Comparison of ENCODE assay signal across 8 mouse cellular contexts in genomic region chr11:101928030-101928762, GRCm38 (mm10). TPM values are rescaled to one million over a fixed set of nuclear protein-coding genes. Genes with fewer than 3 reads are reported as not detected.
DNase-seq lines count a peak whose midpoint lies in the region; ATAC-seq and TF ChIP-seq lines count a peak whose summit lies in the region.
"Had no signal": no experiment of that assay in that cellular context is flagged by ENCODE, and none has a peak within 500 bp of the region (broad histone marks: within the 10 kb centered on the region; RNA-seq: fewer than 3 reads in every experiment).

No protein-coding gene starts in this region.

- no peak overlapping the region for H3K4me2 ChIP-seq in liver, postnatal 0 days (ENCODE audit: low read depth, low read length)

- no peaks in the 10 kb centered on the region; the same call in 1 of the 2 replicates for H3K27me3 ChIP-seq in liver, postnatal 0 days (ENCODE audit: insufficient read depth, low read length)

- no peaks in the 10 kb centered on the region for H3K9me3 ChIP-seq in liver, postnatal 0 days (ENCODE audit: low read length)

- H3K4me1 ChIP-seq in liver, postnatal 0 days (ENCODE audit: insufficient read depth) = no peaks in the 10 kb centered on the region

- 43% methylated on average over 25 of the region's 25 CpGs for WGBS in liver, postnatal 0 days (ENCODE audit: insufficient replicate concordance)

- TF ChIP-seq CTCF in liver, postnatal 0 days (IDR thresholded peaks at IDR 0.05; ENCODE audit: low read depth) = peak; percentile 59

- H3K9ac ChIP-seq in liver, postnatal 0 days (replicated peaks) = no peak overlapping the region

- no peak for TF ChIP-seq EP300 in liver, postnatal 0 days (IDR thresholded peaks at IDR 0.05; ENCODE audit: low read depth)

- no peak overlapping the region for H3K4me3 ChIP-seq in liver, postnatal 0 days (ENCODE audit: low read depth, low read length)

- DNase-seq in kidney, adult 18-20 months = peak; percentile 32
- no peak for DNase-seq in kidney, postnatal 14 days
- DNase-seq in ZHBTc4 (ENCODE audit: low read depth, low spot score) = peak; percentile 94
- DNase-seq in embryo, embryonic 10.5 days (ENCODE audit: low spot score) = peak; percentile 74
- DNase-seq in liver, postnatal 0 days = peak; percentile 59
- DNase-seq in thymus, postnatal 25 days = peak; percentile 23
- no peak for DNase-seq in layer of hippocampus, adult 11-12 months (ENCODE audit: low spot score)

- H3K36me3 ChIP-seq in liver, postnatal 0 days (replicated peaks; ENCODE audit: insufficient read depth, low read length) = no peaks in the 10 kb centered on the region

- H3K27ac ChIP-seq in liver, postnatal 0 days (ENCODE audit: low read depth) = no peak overlapping the region
- H3K27ac ChIP-seq: macrophage had no signal

- peak; percentile 68; the same call in 1 of the 2 replicates for ATAC-seq in liver, postnatal 0 days

RNA-seq across cellular contexts. Expression of gene Meox1, which starts 34.0 kb away (rescaled TPM):
- 0.05 and 0.11 TPM in 2 replicates for polyA plus RNA-seq in liver, postnatal 0 days (2015; fragmentation: Nextera tagmentation; extraction: Ambion mirVana)
- polyA plus RNA-seq: macrophage had no signal

RNA-seq across cellular contexts. Expression of gene Sost, which starts 38.6 kb away (rescaled TPM):
- not detected in 2 replicates for polyA plus RNA-seq in liver, postnatal 0 days (2015; fragmentation: Nextera tagmentation; extraction: Ambion mirVana)
- polyA plus RNA-seq: macrophage had no signal

RNA-seq across cellular contexts. Expression of gene Cfap97d1, which starts 55.9 kb away (rescaled TPM):
- 0.19 TPM in 1 of 2 replicates, not detected in the other for polyA plus RNA-seq in liver, postnatal 0 days (2015; fragmentation: Nextera tagmentation; extraction: Ambion mirVana)
- polyA plus RNA-seq: macrophage had no signal

RNA-seq across cellular contexts. Expression of gene Dusp3, which starts 58.6 kb away (rescaled TPM):
- polyA plus RNA-seq in liver, postnatal 0 days (2015; fragmentation: Nextera tagmentation; extraction: Ambion mirVana) = 18.4 and 22.7 TPM in 2 replicates

Comparison
In these comparisons a context has a peak if more than half of its experiments do, and no peak if none do; other contexts are left out.
1. DNase-seq: peak in kidney, adult 18-20 months (single experiment), ZHBTc4 (single experiment), embryo, embryonic 10.5 days (single experiment), liver, postnatal 0 days (single experiment) and thymus, postnatal 25 days (single experiment); none in kidney, postnatal 14 days (single experiment) and layer of hippocampus, adult 11-12 months (single experiment).